Mouse (Mus musculus) hindbrain, embryonic 15.5 days (tissue): ENCODE results near the gene Zfp36. TPM values are rescaled to one million over a fixed set of nuclear protein-coding genes. Genes with fewer than 3 reads are reported as not detected.
"Not testable (repeated sequence)": the region's sequence is repeated elsewhere in the genome, so short reads cannot be mapped to it uniquely, and the experiment has no call there.

Experiments used
- ATAC-seq: fragments of 200-750 bp; cut with Nextera tagmentation; 2 replicates; pipeline ENCODE4 v1.8.0; 2017; ENCODE audit warnings: low read depth, moderate number of reproducible peaks, moderate TSS enrichment; ENCODE audit not compliant: low FRiP score
- H3K27ac ChIP-seq: fragments of 300-500 bp; sonication (generic); replicated peaks from 2 replicates; pipeline ENCODE4 v1.5.1; 2015; ENCODE audit warnings: mild to moderate bottlenecking, inconsistent platforms
- H3K27me3 ChIP-seq: fragments of 300-500 bp; sonication (generic); 2 replicates; pipeline ENCODE4 v1.6.1; 2015; ENCODE audit warnings: control low read depth, inconsistent platforms
- H3K36me3 ChIP-seq: fragments of 300-500 bp; sonication (generic); 2 replicates; pipeline ENCODE4 v1.6.1; 2015; ENCODE audit warnings: control low read depth, inconsistent platforms
- H3K4me1 ChIP-seq: fragments of 300-500 bp; sonication (generic); replicated peaks from 2 replicates; pipeline ENCODE4 v1.6.1; 2015; ENCODE audit warnings: control low read depth, inconsistent platforms
- H3K4me2 ChIP-seq: fragments of 300-500 bp; sonication (generic); 2 replicates; pipeline ENCODE4 v1.6.1; 2015; ENCODE audit warnings: moderate library complexity, mild to moderate bottlenecking, inconsistent platforms
- H3K4me3 ChIP-seq: fragments of 300-500 bp; sonication (generic); 2 replicates; pipeline ENCODE4 v1.5.1; 2015; ENCODE audit warnings: mild to moderate bottlenecking, inconsistent platforms
- H3K9ac ChIP-seq: fragments of 300-500 bp; sonication (generic); 2 replicates; pipeline ENCODE4 v1.6.1; 2015; ENCODE audit warnings: inconsistent platforms
- H3K9me3 ChIP-seq: fragments of 300-500 bp; sonication (generic); 2 replicates; pipeline ENCODE4 v1.6.1; 2016; ENCODE audit warnings: control low read depth, inconsistent platforms
- WGBS: fragments of 180-500 bp; shearing (Covaris S2); methylation state at CpG from one replicate; pipeline ENCODE4 v1.1.7; 2015; 5-methylcytosine and 5-hydroxymethylcytosine counted together
- polyA plus RNA-seq: library from polyadenylated mRNA; unstranded; fragments of >200 nt; fragmentation: Nextera tagmentation; extraction: Ambion mirVana; gene quantifications from 2 replicates; pipeline ENCODE4 v1.2.1, GENCODE M21; 2015

Zfp36 gene
- polyA plus RNA-seq, 1 experiment from 2014 or later, result 4.4 TPM

DNA sequence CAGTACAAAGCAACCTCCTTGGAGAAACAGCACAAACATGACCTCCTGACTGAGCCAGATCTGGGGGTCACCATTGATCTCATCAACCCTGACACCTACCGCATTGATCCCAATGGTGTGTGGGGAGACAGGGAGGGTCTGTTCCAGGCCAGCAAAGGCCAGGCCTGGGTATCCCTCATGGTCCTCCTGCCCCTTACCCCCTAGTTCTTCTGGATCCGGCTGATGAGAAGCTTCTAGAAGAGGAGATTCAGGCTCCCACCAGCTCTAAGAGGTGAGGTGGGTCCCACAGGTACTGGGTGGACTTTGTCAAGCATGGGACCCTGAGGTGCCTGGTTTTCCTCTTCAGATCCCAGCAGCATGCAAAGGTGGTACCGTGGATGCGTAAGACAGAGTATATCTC lies 15.4 kb upstream of the Zfp36 start:
- no peak overlapping the region for H3K4me3 ChIP-seq
- peaks cover 51% of the 10 kb centered on the region for H3K36me3 ChIP-seq
- no peak overlapping the region for H3K4me2 ChIP-seq
- no peak overlapping the region for H3K27ac ChIP-seq
- no peak overlapping the region for H3K9ac ChIP-seq
- peaks cover 27% of the 10 kb centered on the region for H3K4me1 ChIP-seq
- 97% methylated on average over 4 of the region's 4 CpGs for WGBS
- H3K27me3 ChIP-seq, result no peaks in the 10 kb centered on the region
- no peak for ATAC-seq
- H3K9me3 ChIP-seq, result no peaks in the 10 kb centered on the region

DNA sequence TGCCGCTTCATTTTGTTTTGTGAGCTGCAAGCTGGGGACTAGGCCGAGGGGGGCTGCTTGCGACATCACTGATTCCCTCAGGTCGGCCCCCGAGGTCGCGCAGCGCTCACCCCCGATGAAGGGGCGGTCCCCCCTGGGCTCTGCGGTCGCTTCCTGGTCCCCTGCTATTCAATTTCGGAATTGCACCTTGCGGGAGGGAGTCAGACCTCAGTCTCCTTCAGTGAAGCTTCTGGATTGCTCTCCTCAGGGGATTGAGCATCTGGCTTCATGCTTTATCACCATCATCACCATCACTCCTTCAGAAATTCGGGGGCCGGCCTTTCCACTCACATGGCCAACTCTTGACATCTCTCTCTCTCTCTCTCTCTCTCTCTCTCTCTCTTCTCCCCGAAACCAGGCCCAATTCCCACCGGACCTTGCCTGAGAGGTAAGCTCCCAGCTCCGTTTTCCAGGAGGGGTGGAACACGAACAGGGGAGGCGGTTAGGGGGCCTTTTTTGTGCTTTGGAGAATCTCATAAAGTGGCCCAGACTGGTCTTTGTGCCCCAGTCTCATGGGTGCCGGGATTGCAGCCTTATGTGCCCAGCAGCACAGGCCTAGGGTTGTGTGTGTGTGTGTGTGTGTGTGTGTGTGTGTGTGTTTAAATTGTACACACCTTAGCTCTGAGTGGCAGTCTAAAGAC lies 13.4 kb upstream of the Zfp36 start:
- H3K4me2 ChIP-seq, result peak overlapping the region; percentile 80
- ATAC-seq, result no peak
- H3K27ac ChIP-seq, result peak overlapping the region; percentile 83
- no peaks in the 10 kb centered on the region for H3K27me3 ChIP-seq
- no peaks in the 10 kb centered on the region for H3K9me3 ChIP-seq
- H3K36me3 ChIP-seq, result peaks cover 50% of the 10 kb centered on the region
- peak overlapping the region; percentile 86 for H3K4me3 ChIP-seq
- 6% methylated on average over 22 of the region's 22 CpGs for WGBS
- peaks cover 27% of the 10 kb centered on the region for H3K4me1 ChIP-seq
- peak overlapping the region; percentile 80 for H3K9ac ChIP-seq

DNA sequence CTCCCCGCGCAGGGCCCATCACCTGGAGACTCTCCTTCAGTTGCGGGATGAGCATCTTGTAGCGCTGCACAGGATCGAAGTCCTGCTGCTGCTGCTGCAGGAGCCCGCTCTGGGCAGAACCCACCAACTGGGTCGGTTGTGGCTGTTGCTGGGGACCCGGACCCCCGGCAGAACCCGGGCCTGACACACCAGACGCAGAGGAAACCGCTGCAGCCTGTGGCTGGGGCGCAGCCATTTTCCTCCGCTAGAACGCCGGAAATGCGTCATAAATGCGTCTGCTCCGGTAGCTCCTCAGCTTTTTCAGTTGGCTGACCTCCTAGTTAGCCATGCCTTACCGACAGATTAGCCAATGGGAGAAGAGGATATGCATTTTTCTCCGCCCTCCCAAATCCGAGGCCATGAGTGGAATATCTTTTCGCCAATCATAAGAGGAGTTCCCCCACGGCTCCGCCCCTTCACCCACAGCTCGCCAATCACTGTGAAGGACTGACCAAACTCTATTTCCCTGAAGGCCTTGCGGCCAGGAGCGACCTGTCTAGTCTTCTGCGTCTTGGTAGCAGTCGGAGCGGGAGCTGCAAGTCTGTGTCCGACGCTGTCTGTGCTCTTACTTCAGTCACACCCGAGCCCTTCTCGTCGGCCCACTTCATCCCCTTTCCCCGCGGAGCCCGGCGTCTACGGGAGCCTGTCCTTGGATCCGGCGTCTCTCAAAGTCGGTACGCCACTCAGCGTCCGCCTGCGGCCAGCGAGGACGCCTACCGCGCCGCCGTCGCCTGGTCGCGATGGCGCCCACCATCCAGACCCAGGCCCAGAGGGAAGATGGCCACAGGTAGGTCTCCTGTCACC lies 12.6 kb upstream of the Zfp36 start, which contains the start of the genes Med29 and Paf1:
Med29 (minus strand) TSS at position 280 of the 843 bp plus-strand sequence.
Paf1 (plus strand) TSS at position 523 of the 843 bp plus-strand sequence.
- peak within 1 kb of the TSS; percentile 86 for H3K4me3 ChIP-seq
- peaks cover 50% of the 10 kb centered on the region for H3K36me3 ChIP-seq
- H3K27ac ChIP-seq, result peak within 1 kb of the TSS; percentile 83
- peak within 1 kb of the TSS; percentile 80 for H3K4me2 ChIP-seq
- no peaks in the 10 kb centered on the region for H3K9me3 ChIP-seq
- peak within 1 kb of the TSS; percentile 80 for H3K9ac ChIP-seq
- no peaks in the 10 kb centered on the region for H3K27me3 ChIP-seq
- WGBS, result under 1% methylated on average over 58 of the region's 58 CpGs
- peak; percentile 99 for ATAC-seq
- peaks cover 27% of the 10 kb centered on the region for H3K4me1 ChIP-seq

DNA sequence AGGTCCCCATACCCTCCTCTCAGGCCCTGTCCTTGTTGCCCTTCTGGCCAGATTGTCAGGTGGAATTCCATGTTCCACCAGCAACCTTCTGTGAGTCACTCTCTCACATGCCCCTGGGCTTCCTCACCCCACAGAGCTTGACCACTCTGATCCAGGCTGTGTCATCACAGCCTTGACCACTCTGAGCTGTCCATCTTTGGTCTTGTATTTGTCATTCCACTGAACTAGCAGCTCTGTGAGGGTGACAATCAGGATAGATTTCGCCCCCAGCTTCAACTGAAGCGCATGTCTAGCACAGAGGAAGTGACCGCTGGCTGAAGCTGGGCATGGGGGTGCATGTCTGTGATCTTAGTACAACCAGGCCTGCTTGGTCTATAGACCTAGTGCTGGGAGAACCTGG lies 10.3 kb upstream of the Zfp36 start:
- Histone ChIP-seq H3K9me3 (no peaks in the 10 kb centered on the region), H3K27ac (no peak overlapping the region), H3K36me3 (peaks cover 35% of the 10 kb centered on the region), H3K4me2 (no peak overlapping the region), H3K9ac (no peak overlapping the region), H3K4me1 (peaks cover 27% of the 10 kb centered on the region), H3K4me3 (no peak overlapping the region), H3K27me3 (no peaks in the 10 kb centered on the region)
- ATAC-seq, result no peak
- WGBS, result 96% methylated on average over 3 of the region's 3 CpGs

DNA sequence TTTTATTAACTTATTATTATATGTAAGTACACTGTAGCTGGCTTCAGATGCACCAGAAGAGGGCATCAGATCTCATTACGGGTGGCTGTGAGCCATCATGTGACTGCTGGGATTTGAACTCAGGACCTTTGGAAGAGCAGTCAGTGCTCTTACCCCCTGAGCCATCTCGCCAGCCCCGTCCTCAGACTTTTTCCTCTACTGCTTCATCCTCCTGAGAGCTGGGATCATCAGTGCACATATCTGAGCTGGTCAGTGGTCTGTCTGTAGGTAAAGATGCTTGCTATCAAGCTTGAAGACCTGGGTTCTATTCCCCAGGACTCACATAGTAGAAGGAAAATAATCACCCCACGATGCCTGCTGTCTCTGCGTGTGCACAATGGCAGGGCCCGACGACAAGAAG lies 7.3 kb upstream of the Zfp36 start:
- not testable (repeated sequence) for H3K4me3 ChIP-seq, H3K4me2 ChIP-seq, H3K9ac ChIP-seq, H3K27ac ChIP-seq, ATAC-seq, H3K9me3 ChIP-seq, H3K27me3 ChIP-seq
- 86% methylated on average over 7 of the region's 7 CpGs for WGBS
- Histone ChIP-seq H3K4me1 (peaks cover 17% of the 10 kb centered on the region), H3K36me3 (peaks cover 33% of the 10 kb centered on the region)

DNA sequence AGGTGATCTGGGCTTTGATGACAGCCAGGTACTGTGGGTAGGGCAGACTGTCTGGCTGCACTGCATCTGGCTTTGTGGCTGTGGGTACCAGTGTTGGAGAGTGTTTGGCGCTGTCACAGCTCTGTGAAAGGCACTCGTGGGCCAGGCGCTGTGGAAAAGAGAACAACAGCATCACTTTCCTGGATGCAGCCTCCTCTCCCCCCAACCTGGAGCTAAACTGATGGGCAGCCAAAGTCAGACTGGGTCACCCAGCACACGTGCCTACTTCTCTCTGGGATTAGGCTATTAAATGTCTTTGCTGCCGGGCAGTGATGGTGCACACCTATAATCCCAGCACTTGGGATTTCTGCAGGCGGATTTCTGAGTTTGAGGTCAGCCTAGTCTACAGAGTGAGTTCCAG lies 6.8 kb upstream of the Zfp36 start:
- not testable (repeated sequence) for H3K27ac ChIP-seq, ATAC-seq, H3K9me3 ChIP-seq, H3K4me2 ChIP-seq, H3K27me3 ChIP-seq, H3K9ac ChIP-seq, H3K4me3 ChIP-seq
- H3K4me1 ChIP-seq, result peaks cover 18% of the 10 kb centered on the region
- WGBS, result 83% methylated on average over 6 of the region's 6 CpGs
- H3K36me3 ChIP-seq, result peaks cover 33% of the 10 kb centered on the region

DNA sequence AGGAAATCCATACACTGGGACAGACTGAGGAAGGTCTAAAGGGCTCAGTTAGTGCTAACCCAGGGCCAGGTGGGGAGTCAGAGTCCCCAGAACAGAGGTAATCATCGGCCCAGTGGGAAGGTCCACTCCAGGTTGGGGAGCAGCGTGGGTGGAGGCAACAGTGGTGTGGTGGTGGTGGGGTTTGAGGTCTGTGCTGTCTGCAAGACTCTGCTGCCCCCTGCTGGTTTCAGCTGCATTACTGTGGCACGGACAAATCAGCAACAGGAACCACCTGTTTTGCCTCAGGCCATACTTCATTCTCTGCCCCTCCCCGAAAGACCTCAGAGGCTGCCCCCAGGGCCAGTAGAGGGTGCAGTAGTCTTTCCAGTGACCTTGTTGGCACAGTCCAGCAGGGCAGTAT lies 6.4 kb upstream of the Zfp36 start:
- H3K27ac ChIP-seq, result no peak overlapping the region
- H3K4me1 ChIP-seq, result peaks cover 18% of the 10 kb centered on the region
- H3K4me2 ChIP-seq, result no peak overlapping the region
- no peaks in the 10 kb centered on the region for H3K9me3 ChIP-seq
- WGBS, result 27% methylated on average over 4 of the region's 4 CpGs
- peak; percentile 23; the same call in 1 of the 2 replicates for ATAC-seq
- H3K9ac ChIP-seq, result no peak overlapping the region
- no peaks in the 10 kb centered on the region for H3K27me3 ChIP-seq
- peaks cover 33% of the 10 kb centered on the region for H3K36me3 ChIP-seq
- no peak overlapping the region for H3K4me3 ChIP-seq

DNA sequence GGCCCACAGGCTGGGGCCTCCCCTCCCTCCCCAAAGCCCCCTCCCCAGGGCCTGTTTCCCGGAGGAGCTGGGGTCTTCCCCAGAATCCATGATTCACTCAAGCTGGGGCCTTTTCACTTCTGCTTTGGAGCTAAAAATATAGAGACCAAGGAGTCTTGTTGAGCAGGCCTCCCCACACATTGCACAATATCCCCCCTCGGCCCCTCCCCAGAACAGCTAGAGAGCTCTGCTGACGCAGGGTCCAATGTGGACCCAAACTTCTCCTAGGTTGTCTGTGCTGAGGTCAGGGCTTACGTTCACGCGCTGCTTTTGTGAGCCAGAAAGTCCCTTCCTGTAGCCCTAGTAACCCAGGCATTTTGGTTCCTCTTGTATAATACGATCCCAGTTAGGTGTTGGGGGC lies 6.0 kb upstream of the Zfp36 start:
- Histone ChIP-seq H3K9me3 (no peaks in the 10 kb centered on the region), H3K27ac (no peak overlapping the region), H3K4me1 (peaks cover 17% of the 10 kb centered on the region), H3K4me2 (no peak overlapping the region), H3K36me3 (peaks cover 33% of the 10 kb centered on the region), H3K27me3 (no peaks in the 10 kb centered on the region), H3K9ac (no peak overlapping the region), H3K4me3 (no peak overlapping the region)
- ATAC-seq, result no peak
- 89% methylated on average over 7 of the region's 7 CpGs for WGBS

DNA sequence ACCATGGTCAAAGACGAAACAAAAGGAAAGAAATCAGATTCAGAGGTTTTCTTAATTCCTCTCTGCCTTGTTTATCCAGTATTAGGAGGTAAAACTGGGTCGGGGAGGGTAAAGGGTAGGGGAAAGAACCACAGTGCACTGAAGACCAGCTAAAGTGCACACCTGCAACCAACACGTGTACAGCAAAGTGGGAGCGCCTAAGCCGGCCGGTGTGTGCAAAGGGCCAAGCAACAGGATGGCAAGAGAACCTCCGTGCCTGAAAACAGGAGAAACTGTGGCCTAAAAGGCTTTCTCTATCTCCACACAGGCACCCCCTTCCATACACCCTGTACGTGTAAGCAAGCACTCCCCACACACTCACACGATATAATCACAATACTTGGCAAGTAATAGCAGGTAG lies 5.1 kb upstream of the Zfp36 start:
- Histone ChIP-seq H3K36me3 (peaks cover 26% of the 10 kb centered on the region), H3K4me1 (peaks cover 19% of the 10 kb centered on the region), H3K9me3 (no peaks in the 10 kb centered on the region), H3K4me3 (no peak overlapping the region), H3K27ac (no peak overlapping the region), H3K9ac (no peak overlapping the region), H3K27me3 (no peaks in the 10 kb centered on the region), H3K4me2 (no peak overlapping the region)
- 93% methylated on average over 9 of the region's 9 CpGs for WGBS
- no peak for ATAC-seq

DNA sequence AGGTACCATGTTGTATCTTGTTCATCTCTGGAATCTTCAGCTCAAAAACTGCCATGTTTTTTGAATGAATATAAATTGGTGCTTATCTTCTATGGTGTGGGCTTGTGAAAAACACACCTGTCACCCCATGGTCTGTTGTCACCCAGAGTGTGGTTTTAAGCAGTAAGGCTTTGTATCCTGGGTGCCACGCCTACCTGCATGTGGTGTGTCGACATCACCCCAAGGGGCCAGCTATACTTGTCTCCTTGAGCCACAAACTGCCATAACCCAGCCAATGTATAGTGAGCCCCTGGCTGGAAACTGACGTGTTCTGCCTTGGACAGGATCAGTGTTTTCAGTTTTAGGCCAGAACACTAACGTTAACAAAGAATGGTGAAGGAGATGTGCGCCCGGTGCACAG lies 4.1 kb upstream of the Zfp36 start:
- Histone ChIP-seq H3K9me3 (no peaks in the 10 kb centered on the region), H3K36me3 (peaks cover 18% of the 10 kb centered on the region), H3K4me1 (peaks cover 24% of the 10 kb centered on the region), H3K4me3 (no peak overlapping the region), H3K9ac (no peak overlapping the region), H3K4me2 (no peak overlapping the region), H3K27me3 (no peaks in the 10 kb centered on the region), H3K27ac (no peak overlapping the region)
- WGBS, result 89% methylated on average over 6 of the region's 6 CpGs
- ATAC-seq, result no peak

DNA sequence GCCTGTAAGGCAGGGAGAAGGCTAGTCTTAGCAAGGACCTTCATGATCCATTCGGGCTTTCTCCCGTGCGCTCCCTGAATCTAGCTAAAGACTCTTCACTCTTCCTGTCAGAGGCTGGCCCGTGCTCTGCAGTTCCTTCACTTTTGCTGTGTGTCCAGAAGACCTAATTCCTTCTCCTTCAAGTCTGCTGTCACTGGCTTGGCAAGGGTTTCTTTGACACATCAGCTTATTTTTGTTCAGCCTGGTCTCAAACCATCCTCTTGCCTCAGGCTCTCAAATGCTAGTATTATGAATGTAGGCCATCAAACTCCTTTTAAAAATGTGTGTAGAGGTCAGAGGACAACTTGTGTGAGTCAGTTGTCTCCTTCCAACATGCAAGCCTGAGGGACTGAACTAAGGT lies 3.6 kb upstream of the Zfp36 start:
- no peaks in the 10 kb centered on the region for H3K27me3 ChIP-seq
- no peaks in the 10 kb centered on the region for H3K9me3 ChIP-seq
- no peak for ATAC-seq
- 0 out of 2 replicates have a peak overlapping the region, but pooled peaks have one; percentile 25 for H3K27ac ChIP-seq
- 0 out of 2 replicates have a peak, but pooled peaks cover 13% of the 10 kb centered on the region for H3K36me3 ChIP-seq
- WGBS, result 87% methylated on average over 4 of the region's 4 CpGs
- H3K4me1 ChIP-seq, result peaks cover 28% of the 10 kb centered on the region
- no peak overlapping the region for H3K4me2 ChIP-seq
- H3K9ac ChIP-seq, result no peak overlapping the region
- H3K4me3 ChIP-seq, result no peak overlapping the region

DNA sequence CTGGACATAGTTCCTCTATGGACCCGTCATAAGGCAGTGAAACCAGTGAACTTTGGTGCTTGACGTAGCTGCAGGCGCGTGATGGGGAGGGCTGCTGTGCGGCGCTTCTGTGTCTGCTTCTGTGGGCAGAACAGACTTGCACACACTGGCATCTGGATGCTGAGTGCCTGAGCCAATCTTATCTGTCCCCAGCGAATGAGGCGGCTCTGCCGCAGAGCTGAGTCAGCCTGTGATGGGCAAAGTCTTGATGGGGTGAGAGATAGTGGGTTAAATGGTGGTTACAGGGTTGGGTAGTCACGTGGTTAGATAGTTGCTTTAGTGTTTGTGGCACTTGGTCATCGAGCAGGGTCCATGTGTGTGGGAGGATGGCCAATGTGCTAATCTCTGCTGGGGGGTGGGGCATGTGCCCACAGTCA lies 2.9 kb upstream of the Zfp36 start:
- Histone ChIP-seq H3K9me3 (no peaks in the 10 kb centered on the region), H3K27me3 (no peaks in the 10 kb centered on the region), H3K27ac (0 out of 2 replicates have a peak overlapping the region, but pooled peaks have one; percentile 25), H3K9ac (no peak overlapping the region), H3K4me1 (peaks cover 34% of the 10 kb centered on the region), H3K36me3 (0 out of 2 replicates have a peak, but pooled peaks cover 7% of the 10 kb centered on the region), H3K4me2 (no peak overlapping the region), H3K4me3 (no peak overlapping the region)
- WGBS, result 77% methylated on average over 11 of the region's 11 CpGs
- ATAC-seq, result no peak
